Mouse (Mus musculus) midbrain, embryonic 14.5 days (tissue): Measurements from ENCODE around the gene Rtl5. TPM values are rescaled to one million over a fixed set of nuclear protein-coding genes. Genes with fewer than 3 reads are reported as not detected.

ENCODE experiments used
- ATAC-seq: fragments of 200-750 bp; cut with Nextera tagmentation; 2 replicates; pipeline ENCODE4 v1.8.0; 2017; ENCODE audit warnings: moderate number of reproducible peaks, moderate library complexity; ENCODE audit not compliant: low FRiP score, low TSS enrichment
- DNase-seq: peaks from one replicate; pipeline ENCODE4 v3.0.0-alpha.2; 2015
- H3K27ac ChIP-seq: fragments of 300-500 bp; sonication (generic); replicated peaks from 2 replicates; pipeline ENCODE4 v1.5.1; 2014; ENCODE audit warnings: mild to moderate bottlenecking, low read depth, low read length, moderate library complexity
- H3K27me3 ChIP-seq: fragments of 300-500 bp; sonication (generic); 2 replicates; pipeline ENCODE4 v1.6.1; 2014; ENCODE audit warnings: low read length, control low read depth, mixed read lengths; ENCODE audit not compliant: control insufficient read depth, insufficient read depth
- H3K36me3 ChIP-seq: fragments of 300-500 bp; sonication (generic); 2 replicates; pipeline ENCODE4 v1.6.1; 2014; ENCODE audit warnings: low read length, control low read depth; ENCODE audit not compliant: control insufficient read depth, insufficient read depth
- H3K4me1 ChIP-seq: fragments of 300-500 bp; sonication (generic); 2 replicates; pipeline ENCODE4 v1.6.1; 2014; ENCODE audit warnings: mild to moderate bottlenecking, antibody characterized with exemption, low read length, control low read depth; ENCODE audit not compliant: control insufficient read depth, insufficient read depth
- H3K4me2 ChIP-seq: fragments of 300-500 bp; sonication (generic); 2 replicates; pipeline ENCODE4 v1.6.1; 2014; ENCODE audit warnings: mild to moderate bottlenecking, low read length, moderate library complexity
- H3K4me3 ChIP-seq: fragments of 300-500 bp; sonication (generic); replicated peaks from 2 replicates; pipeline ENCODE4 v1.5.1; 2014; ENCODE audit warnings: low read depth, low read length
- H3K9ac ChIP-seq: fragments of 300-500 bp; sonication (generic); replicated peaks from 2 replicates; pipeline ENCODE4 v1.6.1; 2014; ENCODE audit warnings: mild to moderate bottlenecking, low read length, moderate library complexity
- H3K9me3 ChIP-seq: fragments of 300-500 bp; sonication (generic); 2 replicates; pipeline ENCODE4 v1.6.1; 2016; ENCODE audit warnings: low read length, control low read depth, mixed read lengths; ENCODE audit not compliant: control insufficient read depth
- WGBS: fragments of 180-500 bp; shearing (Covaris S2); extraction: QIAGEN DNeasy Blood & Tissue Kit; methylation state at CpG from one replicate; pipeline ENCODE4 v1.1.7; 2014; 5-methylcytosine and 5-hydroxymethylcytosine counted together
- polyA plus RNA-seq: library from polyadenylated mRNA; unstranded; fragments of >200 nt; fragmentation: Nextera tagmentation; extraction: Ambion mirVana; gene quantifications from 2 replicates; pipeline ENCODE4 v1.2.1, GENCODE M21; 2014

Rtl5 gene
- polyA plus RNA-seq, 1 experiment from 2014 or later = 4.9 TPM

GRCm38 (mm10) chrX:102085798-102086443, 14.8 kb upstream of the Rtl5 start:
- Histone ChIP-seq H3K27me3 (no peaks in the 10 kb centered on the region), H3K4me1 (peaks cover 21% of the 10 kb centered on the region), H3K9ac (no peak overlapping the region), H3K4me2 (no peak overlapping the region), H3K9me3 (no peaks in the 10 kb centered on the region), H3K36me3 (no peaks in the 10 kb centered on the region), H3K4me3 (no peak overlapping the region), H3K27ac (no peak overlapping the region)
- WGBS = 81% methylated on average over 8 of the region's 8 CpGs
- DNase-seq (no peak), ATAC-seq (no peak)

GRCm38 (mm10) chrX:102082340-102082739, 11.2 kb upstream of the Rtl5 start:
- H3K27me3 ChIP-seq = no peaks in the 10 kb centered on the region
- H3K36me3 ChIP-seq = no peaks in the 10 kb centered on the region
- H3K4me3 ChIP-seq = no peak overlapping the region
- H3K27ac ChIP-seq = peak overlapping the region; percentile 90
- no peaks in the 10 kb centered on the region for H3K9me3 ChIP-seq
- ATAC-seq (peak; percentile 26; the same call in 1 of the 2 replicates), DNase-seq (peak; percentile 42)
- H3K9ac ChIP-seq = no peak overlapping the region
- H3K4me1 ChIP-seq = peaks cover 27% of the 10 kb centered on the region
- H3K4me2 ChIP-seq = peak overlapping the region; percentile 22; the same call in 1 of the 2 replicates
- WGBS = 19% methylated on average over 5 of the region's 5 CpGs

DNA sequence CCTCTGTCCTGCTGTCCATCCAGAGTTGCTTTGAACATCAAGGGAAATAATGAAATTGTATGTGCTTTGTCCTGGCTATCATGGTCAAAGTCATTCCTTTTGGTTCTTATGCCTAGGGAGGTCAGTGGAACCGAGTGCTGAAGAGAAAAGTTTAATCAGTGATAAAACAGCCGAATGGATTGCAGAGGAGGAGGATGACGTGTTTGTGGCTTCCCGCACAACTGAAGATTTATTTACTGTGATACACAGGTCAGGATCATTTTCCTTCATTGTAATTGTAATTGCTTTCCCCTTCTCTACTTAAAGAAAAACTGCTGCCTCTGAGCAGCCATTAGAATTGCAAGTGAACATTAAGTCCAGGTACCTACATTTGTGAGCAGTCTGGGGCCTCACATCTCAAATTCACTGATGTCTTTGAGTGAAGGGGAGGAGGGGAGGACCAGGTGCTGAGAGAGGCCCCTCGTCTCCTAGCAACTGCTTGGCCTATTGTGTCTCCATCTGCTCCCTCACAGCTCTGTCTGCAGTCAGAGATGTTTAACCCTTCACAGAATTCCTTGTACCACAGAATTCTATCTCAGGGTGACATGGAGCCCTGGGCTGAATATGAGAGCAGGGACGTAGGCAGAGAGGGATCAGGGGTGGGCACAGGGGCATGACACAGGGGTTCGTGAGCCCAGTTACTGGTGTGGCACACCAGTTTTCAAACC, 10.6 kb upstream of the Rtl5 start:
- peak; percentile 92 for ATAC-seq
- peak overlapping the region; percentile 26 for H3K4me2 ChIP-seq
- 24% methylated on average over 7 of the region's 7 CpGs for WGBS
- H3K4me1 ChIP-seq = peaks cover 27% of the 10 kb centered on the region
- no peaks in the 10 kb centered on the region for H3K27me3 ChIP-seq
- no peak overlapping the region for H3K4me3 ChIP-seq
- peak; percentile 83 for DNase-seq
- peak overlapping the region; percentile 90 for H3K27ac ChIP-seq
- no peaks in the 10 kb centered on the region for H3K36me3 ChIP-seq
- H3K9me3 ChIP-seq = no peaks in the 10 kb centered on the region
- H3K9ac ChIP-seq = no peak overlapping the region

DNA sequence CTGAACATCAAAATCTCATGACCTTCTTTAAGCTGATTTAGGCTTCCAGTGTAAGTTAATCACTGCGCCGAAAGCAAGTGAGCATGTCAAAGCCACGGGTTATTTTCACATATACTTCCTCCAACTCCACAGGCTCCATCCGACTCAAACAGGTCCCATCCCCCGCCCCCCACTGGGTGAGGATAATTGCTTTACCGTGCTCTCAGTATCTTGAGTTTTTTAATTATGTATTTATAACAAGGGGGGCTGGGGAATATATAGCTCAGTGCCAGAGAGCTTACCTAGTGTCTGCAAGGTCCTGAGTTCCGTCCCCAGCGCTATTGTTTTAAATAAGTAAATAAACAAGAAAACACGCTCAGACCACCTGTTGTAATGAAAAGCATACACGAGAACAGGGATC, 10.0 kb upstream of the Rtl5 start:
- peak overlapping the region; percentile 90 for H3K27ac ChIP-seq
- H3K4me1 ChIP-seq = peaks cover 27% of the 10 kb centered on the region
- DNase-seq (peak; percentile 41), ATAC-seq (peak; percentile 44; the same call in 1 of the 2 replicates)
- H3K4me2 ChIP-seq = peak overlapping the region; percentile 26
- H3K9me3 ChIP-seq = no peaks in the 10 kb centered on the region
- no peak overlapping the region for H3K4me3 ChIP-seq
- no peak overlapping the region for H3K9ac ChIP-seq
- no peaks in the 10 kb centered on the region for H3K36me3 ChIP-seq
- no peaks in the 10 kb centered on the region for H3K27me3 ChIP-seq
- WGBS = 37% methylated on average over 10 of the region's 10 CpGs

DNA sequence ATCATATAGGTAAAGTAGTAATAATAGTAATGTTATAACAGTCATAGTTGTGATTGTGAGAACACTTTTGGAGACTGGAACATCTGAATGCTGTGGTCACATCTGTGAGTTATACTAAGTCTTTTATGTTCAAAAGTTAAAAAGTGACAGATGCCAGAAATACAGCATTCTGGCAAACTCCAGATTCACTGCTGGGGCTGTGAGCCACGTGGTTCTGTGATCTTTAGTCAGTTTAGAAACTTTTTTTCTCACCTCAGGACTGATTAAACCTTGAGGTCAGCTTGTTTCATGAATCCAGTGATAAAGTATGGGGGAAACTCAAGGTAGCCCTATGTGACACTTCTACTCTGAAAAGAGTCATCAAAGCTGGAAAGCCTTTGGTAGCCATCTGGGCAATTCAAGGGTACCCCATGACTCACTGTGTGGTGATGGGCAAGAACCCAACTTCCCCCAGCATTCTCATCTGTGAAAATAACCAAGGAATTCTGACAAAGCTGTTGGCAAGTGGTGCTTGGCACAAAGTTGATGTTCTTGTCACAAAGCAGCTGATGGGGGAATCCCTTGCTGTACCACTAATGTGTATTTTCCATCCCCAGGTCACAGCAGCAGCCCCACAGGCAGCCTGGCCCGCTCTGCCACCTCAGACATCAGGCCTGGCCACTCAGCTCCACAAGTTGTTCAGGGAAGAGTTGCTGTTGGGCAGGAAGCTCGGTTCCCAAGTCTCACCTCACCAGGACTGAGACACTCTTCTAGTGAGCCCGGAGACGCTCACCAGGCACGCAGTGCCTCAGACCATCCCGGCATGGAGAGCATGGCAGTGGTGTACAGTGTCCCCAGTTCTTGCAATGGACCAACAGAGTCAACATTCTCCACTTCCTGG, 6.0 kb upstream of the Rtl5 start:
- no peaks in the 10 kb centered on the region for H3K27me3 ChIP-seq
- no peaks in the 10 kb centered on the region for H3K9me3 ChIP-seq
- no peaks in the 10 kb centered on the region for H3K36me3 ChIP-seq
- no peak overlapping the region for H3K4me2 ChIP-seq
- no peak for ATAC-seq
- DNase-seq = no peak
- no peak overlapping the region for H3K9ac ChIP-seq
- no peak overlapping the region for H3K4me3 ChIP-seq
- H3K27ac ChIP-seq = no peak overlapping the region
- WGBS = 79% methylated on average over 7 of the region's 7 CpGs
- H3K4me1 ChIP-seq = peaks cover 19% of the 10 kb centered on the region

DNA sequence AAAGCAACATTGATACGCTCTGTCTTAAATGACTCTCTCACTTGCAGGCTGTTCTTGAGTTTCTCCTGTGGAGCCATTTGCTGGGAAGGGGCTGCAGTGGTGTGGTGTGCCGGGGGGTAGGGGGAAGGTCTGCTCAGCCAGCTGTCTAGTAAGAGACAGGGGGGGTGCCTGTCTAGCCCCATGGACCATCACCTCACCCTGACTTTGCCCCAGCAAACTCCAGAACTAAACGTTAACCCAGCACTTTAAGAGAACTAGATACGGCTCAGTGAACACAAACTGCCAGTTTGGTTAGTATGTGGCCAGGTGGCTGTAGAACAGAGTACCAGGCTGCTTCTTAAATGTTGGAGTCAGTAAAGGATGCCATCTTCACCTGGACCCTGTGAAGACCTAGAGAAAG, 4.1 kb upstream of the Rtl5 start:
- Histone ChIP-seq H3K27ac (no peak overlapping the region), H3K9ac (no peak overlapping the region), H3K9me3 (no peaks in the 10 kb centered on the region), H3K4me3 (no peak overlapping the region), H3K4me2 (no peak overlapping the region), H3K27me3 (no peaks in the 10 kb centered on the region), H3K36me3 (no peaks in the 10 kb centered on the region), H3K4me1 (0 out of 2 replicates have a peak, but pooled peaks cover 6% of the 10 kb centered on the region)
- 80% methylated on average over 4 of the region's 4 CpGs for WGBS
- DNase-seq = no peak
- ATAC-seq = no peak

DNA sequence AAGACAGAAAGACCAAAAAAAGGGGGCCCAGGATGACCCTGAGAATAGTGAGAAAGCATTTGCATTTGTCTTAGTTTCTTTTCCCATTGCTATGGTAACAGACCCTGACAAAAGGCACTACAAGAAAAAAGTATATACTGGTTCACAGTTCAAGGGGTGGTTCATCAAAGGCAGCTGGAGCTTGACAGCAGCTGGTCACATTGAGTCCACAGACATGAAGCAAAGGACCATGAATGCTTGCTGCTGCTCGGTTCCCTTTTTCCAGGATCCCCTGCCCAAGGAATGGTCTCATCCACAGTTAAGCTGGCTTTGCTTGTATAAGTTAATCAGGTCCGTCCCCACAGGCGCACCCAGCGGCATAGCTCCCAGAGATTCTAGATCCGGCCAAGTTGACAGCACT, 3.3 kb upstream of the Rtl5 start:
- DNase-seq = no peak
- no peak for ATAC-seq
- no peaks in the 10 kb centered on the region for H3K27me3 ChIP-seq
- H3K4me1 ChIP-seq = 0 out of 2 replicates have a peak, but pooled peaks cover 6% of the 10 kb centered on the region
- H3K36me3 ChIP-seq = no peaks in the 10 kb centered on the region
- no peaks in the 10 kb centered on the region for H3K9me3 ChIP-seq
- H3K4me2 ChIP-seq = no peak overlapping the region
- H3K4me3 ChIP-seq = no peak overlapping the region
- no peak overlapping the region for H3K9ac ChIP-seq
- WGBS = 47% methylated on average over 5 of the region's 5 CpGs
- no peak overlapping the region for H3K27ac ChIP-seq

DNA sequence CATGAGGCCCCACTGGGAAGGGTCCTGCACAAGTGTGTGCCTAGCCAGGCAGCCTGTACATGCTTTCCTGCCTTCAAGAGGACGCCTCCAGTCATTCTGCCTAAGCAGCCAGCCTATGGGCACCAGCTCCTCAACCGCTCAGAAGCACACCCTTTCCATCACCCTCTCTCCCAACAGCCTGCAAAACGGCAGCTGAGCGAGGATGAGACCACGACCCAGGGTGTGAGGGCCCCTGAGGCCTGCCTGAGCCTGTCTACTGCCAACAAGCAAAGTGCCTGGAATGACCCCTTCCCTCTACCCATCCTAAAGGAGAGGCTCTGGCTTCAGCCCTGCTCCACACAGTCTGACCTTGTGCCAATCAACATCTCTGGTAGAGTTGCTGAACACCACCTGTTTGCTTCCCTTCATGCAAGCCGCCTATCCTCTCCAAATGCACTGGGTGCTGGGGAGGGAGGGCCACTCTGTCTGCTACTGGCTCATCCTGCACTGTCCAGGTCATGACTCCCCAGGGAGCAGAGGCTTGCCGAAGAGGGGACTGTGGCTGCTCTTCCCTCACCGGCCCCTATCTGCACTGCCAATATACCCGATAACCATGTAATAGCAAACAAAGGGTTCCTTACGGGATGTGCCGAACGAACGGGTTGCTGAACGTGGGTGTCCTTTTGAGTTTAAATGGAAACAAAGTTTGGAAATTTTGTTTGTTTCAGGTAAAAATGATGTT, 2.7 kb upstream of the Rtl5 start:
- no peak overlapping the region for H3K27ac ChIP-seq
- H3K9me3 ChIP-seq = no peaks in the 10 kb centered on the region
- no peak for DNase-seq
- H3K27me3 ChIP-seq = no peaks in the 10 kb centered on the region
- H3K36me3 ChIP-seq = no peaks in the 10 kb centered on the region
- no peak overlapping the region for H3K4me2 ChIP-seq
- WGBS = 61% methylated on average over 14 of the region's 14 CpGs
- no peak overlapping the region for H3K4me3 ChIP-seq
- no peak overlapping the region for H3K9ac ChIP-seq
- no peak for ATAC-seq
- 0 out of 2 replicates have a peak, but pooled peaks cover 6% of the 10 kb centered on the region for H3K4me1 ChIP-seq
